In genomic region chr4:123227707-123228106, GRCm38 (mm10) we compare ENCODE assay signal across 9 mouse cellular contexts. TPM values are rescaled to one million over a fixed set of nuclear protein-coding genes. Genes with fewer than 3 reads are reported as not detected.
DNase-seq lines count a peak whose midpoint lies in the region; ATAC-seq and TF ChIP-seq lines count a peak whose summit lies in the region.
"Had no signal": no experiment of that assay in that cellular context is flagged by ENCODE, and none has a peak within 500 bp of the region (broad histone marks: within the 10 kb centered on the region; RNA-seq: fewer than 3 reads in every experiment).

No protein-coding gene starts in this region.

- H3K27ac ChIP-seq in hindbrain, embryonic 10.5 days, result peak overlapping the region; percentile 50; the same call in 1 of the 2 replicates
- H3K27ac ChIP-seq in hindbrain, embryonic 14.5 days, result no peak overlapping the region
- H3K27ac ChIP-seq in heart, adult 2 months, result peak overlapping the region; percentile 52
- H3K27ac ChIP-seq in lung, embryonic 14.5 days (ENCODE audit: low read depth), result peak overlapping the region; percentile 56
- H3K27ac ChIP-seq: macrophage had no signal

- no peaks in the 10 kb centered on the region for H3K36me3 ChIP-seq in hindbrain, embryonic 10.5 days
- H3K36me3 ChIP-seq in hindbrain, embryonic 14.5 days (replicated peaks; ENCODE audit: control insufficient read depth, insufficient read depth), result no peaks in the 10 kb centered on the region
- no peaks in the 10 kb centered on the region for H3K36me3 ChIP-seq in heart, adult 2 months (ENCODE audit: control insufficient read depth, insufficient read depth, low read length)
- H3K36me3 ChIP-seq in lung, embryonic 14.5 days (ENCODE audit: insufficient read depth), result no peaks in the 10 kb centered on the region

- H3K4me3 ChIP-seq in hindbrain, embryonic 10.5 days, result no peak overlapping the region
- no peak overlapping the region for H3K4me3 ChIP-seq in hindbrain, embryonic 14.5 days (replicated peaks; ENCODE audit: low read length)
- no peak overlapping the region for H3K4me3 ChIP-seq in heart, adult 2 months
- H3K4me3 ChIP-seq in lung, embryonic 14.5 days (ENCODE audit: low read depth, low read length), result no peak overlapping the region

- no peak for TF ChIP-seq CTCF in heart, adult 2 months (IDR thresholded peaks at IDR 0.05)
- TF ChIP-seq CTCF in lung, embryonic 14.5 days (IDR thresholded peaks at IDR 0.05; ENCODE audit: low read depth), result no peak

- H3K79me2 ChIP-seq in heart, adult 2 months (replicated peaks; ENCODE audit: control insufficient read depth, insufficient read depth, low read length), result no peaks in the 10 kb centered on the region

- H3K27me3 ChIP-seq in hindbrain, embryonic 10.5 days (ENCODE audit: insufficient read depth, poor library complexity, severe bottlenecking), result peaks cover 36% of the 10 kb centered on the region
- H3K27me3 ChIP-seq in hindbrain, embryonic 14.5 days (ENCODE audit: control insufficient read depth, insufficient read depth, low read length), result peaks cover 2% of the 10 kb centered on the region
- H3K27me3 ChIP-seq in heart, adult 2 months (ENCODE audit: control insufficient read depth, insufficient read depth, low read length), result no peaks in the 10 kb centered on the region
- H3K27me3 ChIP-seq in lung, embryonic 14.5 days (ENCODE audit: insufficient read depth, low read length), result peaks cover 12% of the 10 kb centered on the region

- TF ChIP-seq EP300 in heart, adult 2 months (IDR thresholded peaks at IDR 0.05; ENCODE audit: insufficient read depth, low read depth, low read length), result no peak

- ATAC-seq in hindbrain, embryonic 14.5 days (ENCODE audit: low FRiP score), result no peak
- peak; percentile 69; the same call in 1 of the 2 replicates for ATAC-seq in lung, embryonic 14.5 days (ENCODE audit: insufficient read depth)

- H3K9ac ChIP-seq in hindbrain, embryonic 14.5 days, result no peak overlapping the region
- no peak overlapping the region for H3K9ac ChIP-seq in heart, adult 2 months (ENCODE audit: low read depth, low read length)
- no peak overlapping the region for H3K9ac ChIP-seq in lung, embryonic 14.5 days

- WGBS in hindbrain, embryonic 10.5 days, result 39% methylated on average over 4 of the region's 4 CpGs
- 42% methylated on average over 4 of the region's 4 CpGs for WGBS in hindbrain, embryonic 14.5 days
- WGBS in heart, adult 2 months, result 21% methylated on average over 4 of the region's 4 CpGs
- 30% methylated on average over 4 of the region's 4 CpGs for WGBS in lung, embryonic 14.5 days

- TF ChIP-seq POLR2A in heart, adult 2 months (IDR thresholded peaks at IDR 0.05; ENCODE audit: insufficient read depth, low read depth, low read length), result no peak

- no peak overlapping the region for H3K4me2 ChIP-seq in hindbrain, embryonic 14.5 days (replicated peaks)
- H3K4me2 ChIP-seq in lung, embryonic 14.5 days, result no peak overlapping the region

- no peak for DNase-seq in hindbrain, embryonic 10.5 days (ENCODE audit: low spot score)
- DNase-seq in hindbrain, embryonic 14.5 days (ENCODE audit: low spot score), result no peak
- DNase-seq in adipocyte (ENCODE audit: low spot score), result peak; percentile 9
- peak; percentile 75 to 85 for DNase-seq in heart, adult 2 months
- DNase-seq in lung, embryonic 14.5 days, result peak; percentile 68
- DNase-seq in adrenal gland, postnatal 25 days, result no peak
- no peak for DNase-seq in left cerebral cortex, adult 11 months (ENCODE audit: low spot score)
- no peak for DNase-seq in thymus, postnatal 14 days

- intact Hi-C loops in heart, adult 2 months (cut with DNase I), result no loop called here

- H3K4me1 ChIP-seq in hindbrain, embryonic 10.5 days (replicated peaks), result peaks cover 35% of the 10 kb centered on the region
- H3K4me1 ChIP-seq in hindbrain, embryonic 14.5 days (replicated peaks; ENCODE audit: control insufficient read depth, insufficient read depth, low read length), result no peaks in the 10 kb centered on the region
- peaks cover 14% of the 10 kb centered on the region for H3K4me1 ChIP-seq in heart, adult 2 months (ENCODE audit: control insufficient read depth, insufficient read depth, low read length)
- H3K4me1 ChIP-seq in lung, embryonic 14.5 days (ENCODE audit: insufficient read depth), result peaks cover 19% of the 10 kb centered on the region; the same call in 1 of the 2 replicates

- H3K9me3 ChIP-seq in hindbrain, embryonic 10.5 days, result no peaks in the 10 kb centered on the region
- H3K9me3 ChIP-seq in hindbrain, embryonic 14.5 days (ENCODE audit: control insufficient read depth, low read length), result no peaks in the 10 kb centered on the region
- H3K9me3 ChIP-seq in lung, embryonic 14.5 days (ENCODE audit: low read depth, low read length), result no peaks in the 10 kb centered on the region

RNA-seq across cellular contexts. Expression of gene Heyl, which starts 5.6 kb away (rescaled TPM):
- 11.5 and 21.7 TPM in 2 replicates for polyA plus RNA-seq in hindbrain, embryonic 10.5 days (2016; fragmentation: Nextera tagmentation; extraction: Ambion mirVana)
- polyA plus RNA-seq in hindbrain, embryonic 14.5 days (2014; fragmentation: Nextera tagmentation; extraction: Ambion mirVana), result 6.8 and 8.2 TPM in 2 replicates
- total RNA-seq in heart, adult 2 months (2021), result 10 to 100 TPM; 15.8 to 16.5 TPM
- 16.8 and 21.3 TPM in 2 replicates for polyA plus RNA-seq in heart, adult 2 months (2012; rRNA removed)
- polyA plus RNA-seq in lung, embryonic 14.5 days (2014; fragmentation: Nextera tagmentation; extraction: Ambion mirVana), result 34.9 and 36.9 TPM in 2 replicates
- total RNA-seq in adrenal gland, postnatal 25 days (2021), result 3.8 and 4.0 TPM in 2 replicates
- polyA plus RNA-seq: macrophage had no signal

RNA-seq across cellular contexts. Expression of gene Nt5c1a, which starts 26.4 kb away (rescaled TPM):
- polyA plus RNA-seq in hindbrain, embryonic 10.5 days (2016; fragmentation: Nextera tagmentation; extraction: Ambion mirVana), result not detected in 2 replicates
- polyA plus RNA-seq in hindbrain, embryonic 14.5 days (2014; fragmentation: Nextera tagmentation; extraction: Ambion mirVana), result 0.17 TPM in 1 of 2 replicates, not detected in the other
- 10 to 100 TPM; 50.8 to 57.6 TPM for total RNA-seq in heart, adult 2 months (2021)
- polyA plus RNA-seq in heart, adult 2 months (2012; rRNA removed), result 19.6 and 41.6 TPM in 2 replicates
- polyA plus RNA-seq in lung, embryonic 14.5 days (2014; fragmentation: Nextera tagmentation; extraction: Ambion mirVana), result 0.20 TPM in 1 of 2 replicates, not detected in the other
- total RNA-seq in adrenal gland, postnatal 25 days (2021), result 42.0 and 42.8 TPM in 2 replicates
- polyA plus RNA-seq: macrophage had no signal

RNA-seq across cellular contexts. Expression of gene Pabpc4, which starts 34.4 kb away (rescaled TPM):
- 36.2 and 51.2 TPM in 2 replicates for polyA plus RNA-seq in hindbrain, embryonic 10.5 days (2016; fragmentation: Nextera tagmentation; extraction: Ambion mirVana)
- 32.9 and 33.6 TPM in 2 replicates for polyA plus RNA-seq in hindbrain, embryonic 14.5 days (2014; fragmentation: Nextera tagmentation; extraction: Ambion mirVana)
- total RNA-seq in heart, adult 2 months (2021), result 100 to 1,000 TPM; 336 to 376 TPM
- 207 and 299 TPM in 2 replicates for polyA plus RNA-seq in heart, adult 2 months (2012; rRNA removed)
- polyA plus RNA-seq in lung, embryonic 14.5 days (2014; fragmentation: Nextera tagmentation; extraction: Ambion mirVana), result 46.1 and 50.0 TPM in 2 replicates
- total RNA-seq in adrenal gland, postnatal 25 days (2021), result 97.7 and 112 TPM in 2 replicates

RNA-seq across cellular contexts. Expression of gene Hpcal4, which starts 44.7 kb away (rescaled TPM):
- 0.41 and 0.52 TPM in 2 replicates for polyA plus RNA-seq in hindbrain, embryonic 10.5 days (2016; fragmentation: Nextera tagmentation; extraction: Ambion mirVana)
- polyA plus RNA-seq in hindbrain, embryonic 14.5 days (2014; fragmentation: Nextera tagmentation; extraction: Ambion mirVana), result 34.0 and 52.6 TPM in 2 replicates
- under 1 TPM; 0.09 to 0.10 TPM for total RNA-seq in heart, adult 2 months (2021)
- 0.35 and 0.38 TPM in 2 replicates for polyA plus RNA-seq in heart, adult 2 months (2012; rRNA removed)
- 0.23 and 0.37 TPM in 2 replicates for polyA plus RNA-seq in lung, embryonic 14.5 days (2014; fragmentation: Nextera tagmentation; extraction: Ambion mirVana)
- total RNA-seq in adrenal gland, postnatal 25 days (2021), result 2.0 and 3.6 TPM in 2 replicates
- polyA plus RNA-seq: macrophage had no signal

Comparison
In these comparisons a context has a peak if more than half of its experiments do, and no peak if none do; other contexts are left out.
1. DNase-seq: peak in adipocyte (single experiment), heart, adult 2 months (2 of 2) and lung, embryonic 14.5 days (single experiment); none in hindbrain, embryonic 10.5 days (single experiment), hindbrain, embryonic 14.5 days (single experiment), adrenal gland, postnatal 25 days (single experiment), left cerebral cortex, adult 11 months (single experiment) and thymus, postnatal 14 days (single experiment).
2. RNA of gene Nt5c1a, which starts 26.4 kb away (polyA plus RNA-seq): 19.6 to 41.6 TPM in heart, adult 2 months; not detected in hindbrain, embryonic 10.5 days, 0.17 TPM in hindbrain, embryonic 14.5 days and 0.20 TPM in lung, embryonic 14.5 days; every median in the first group is over 10 times any median in the second.